Mouse (Mus musculus): Measurements from ENCODE around the gene Adam12.

Gene Adam12

GRCm38 (mm10) chr7:134231378-134232346 lies at the start of gene Adam12:
TSS of gene Adam12 (minus strand) at chr7:134232146.
- DNase-seq (ENCODE audit: low read depth, low spot score) = peak; percentile 11

DNA sequence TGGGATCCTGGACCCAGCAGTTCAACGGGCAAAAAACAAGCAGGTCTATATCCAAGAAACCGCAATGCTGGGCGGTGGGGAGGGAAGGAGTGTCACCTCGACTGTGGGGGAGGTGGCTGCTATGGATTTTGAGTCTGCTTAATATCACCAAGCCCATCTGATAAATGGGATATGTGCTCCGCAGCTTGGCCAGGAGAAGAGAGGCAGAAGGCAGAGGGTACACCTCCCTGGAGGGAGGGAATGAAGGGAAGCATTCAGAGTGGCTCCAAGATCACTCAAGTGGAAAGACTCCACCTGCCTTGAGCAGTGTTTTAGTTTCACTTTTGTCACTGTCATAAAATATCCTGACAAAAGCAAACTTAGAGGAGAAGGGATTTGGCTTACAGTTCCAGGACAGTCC lies 41.0 kb upstream of the Adam12 start:
- no peak for DNase-seq (ENCODE audit: low read depth, low spot score)

DNA sequence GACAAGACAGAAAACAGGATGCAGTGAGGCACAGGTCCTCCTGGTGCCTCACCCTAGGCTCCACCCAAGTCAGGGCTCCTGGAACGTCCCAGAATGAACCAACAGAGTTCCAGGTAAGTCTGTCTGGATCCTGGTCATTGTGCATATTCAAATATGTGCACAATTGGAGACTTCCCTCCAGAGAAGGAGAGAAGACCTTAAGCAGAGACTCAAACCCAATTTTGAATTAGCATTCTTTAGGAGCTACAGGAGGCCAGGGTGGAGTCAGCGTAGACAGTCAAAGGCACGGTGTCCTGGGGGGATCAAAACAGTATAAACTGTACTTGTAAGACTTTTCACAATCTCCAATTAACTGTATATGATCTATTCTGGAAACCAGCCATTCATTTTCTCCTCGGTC lies 40.5 kb upstream of the Adam12 start:
- DNase-seq (ENCODE audit: low read depth, low spot score) = no peak

GRCm38 (mm10) chr7:134265783-134266182 lies 33.8 kb upstream of the Adam12 start:
- no peak for DNase-seq (ENCODE audit: low read depth, low spot score)

- DNase-seq (ENCODE audit: low read depth, low spot score) = peak; percentile 33
These were observed 31.4 kb upstream of the Adam12 start for GRCm38 (mm10) chr7:134263146-134263906.

- no peak for DNase-seq (ENCODE audit: low read depth, low spot score)
These were observed 29.2 kb upstream of the Adam12 start for GRCm38 (mm10) chr7:134261003-134261701.

GRCm38 (mm10) chr7:134250273-134250870 lies 18.4 kb upstream of the Adam12 start:
- no peak for DNase-seq (ENCODE audit: low read depth, low spot score)

GRCm38 (mm10) chr7:134248041-134248440 lies 16.1 kb upstream of the Adam12 start:
- DNase-seq (ENCODE audit: low read depth, low spot score) = no peak

GRCm38 (mm10) chr7:134246624-134247023 lies 14.7 kb upstream of the Adam12 start:
- no peak for DNase-seq (ENCODE audit: low read depth, low spot score)

DNA sequence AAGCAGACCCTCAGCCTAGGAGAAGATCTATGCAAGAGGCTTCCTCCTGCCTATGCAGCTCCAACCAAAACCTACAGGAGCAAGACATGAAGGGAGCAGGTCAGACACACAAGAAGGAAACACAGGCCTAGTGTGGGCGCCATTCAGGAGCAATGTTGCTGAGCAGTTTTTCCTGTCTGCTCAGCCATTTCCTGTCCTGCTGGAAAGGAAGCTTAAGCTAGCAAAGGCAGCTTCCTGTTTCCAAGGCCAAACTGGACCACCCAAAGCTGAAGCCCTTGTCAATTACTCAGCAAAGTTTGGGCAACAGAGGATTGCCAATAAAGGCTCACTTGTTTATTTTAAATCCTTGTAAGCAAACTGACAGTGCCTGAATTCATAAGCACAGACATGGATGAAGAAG lies 10.8 kb upstream of the Adam12 start:
- DNase-seq (ENCODE audit: low read depth, low spot score) = no peak

- DNase-seq (ENCODE audit: low read depth, low spot score) = no peak
These were observed 9.3 kb upstream of the Adam12 start for GRCm38 (mm10) chr7:134241212-134241611.

GRCm38 (mm10) chr7:134240579-134240978 lies 8.6 kb upstream of the Adam12 start:
- DNase-seq (ENCODE audit: low read depth, low spot score) = no peak

- no peak for DNase-seq (ENCODE audit: low read depth, low spot score)
These were observed 6.9 kb upstream of the Adam12 start for GRCm38 (mm10) chr7:134238863-134239262.

GRCm38 (mm10) chr7:134237356-134237755 lies 5.4 kb upstream of the Adam12 start:
- DNase-seq (ENCODE audit: low read depth, low spot score) = no peak

DNA sequence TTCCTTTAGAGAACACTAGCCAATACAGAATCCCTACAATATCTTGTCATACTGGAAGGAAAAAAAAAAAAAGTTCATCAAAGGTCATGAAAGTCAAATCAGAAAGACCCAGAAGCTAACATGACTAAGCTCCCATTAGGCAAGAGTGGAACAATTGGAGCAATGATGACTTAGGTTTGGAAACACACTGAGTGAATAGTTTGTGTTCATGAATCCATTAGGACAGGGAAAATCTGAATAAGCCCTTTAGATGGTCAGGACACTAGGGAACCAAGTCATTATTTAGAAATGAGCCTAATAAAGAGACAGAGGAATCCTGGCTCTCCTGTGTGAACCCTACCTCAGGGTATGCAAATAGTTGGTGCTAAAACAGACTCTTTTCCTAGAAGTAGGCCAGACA lies 4.8 kb upstream of the Adam12 start:
- no peak for DNase-seq (ENCODE audit: low read depth, low spot score)

GRCm38 (mm10) chr7:134235552-134235951 lies 3.6 kb upstream of the Adam12 start:
- DNase-seq (ENCODE audit: low read depth, low spot score) = no peak

- DNase-seq (ENCODE audit: low read depth, low spot score) = no peak
These were observed 1.2 kb downstream of the Adam12 start for GRCm38 (mm10) chr7:134230708-134231107.

DNA sequence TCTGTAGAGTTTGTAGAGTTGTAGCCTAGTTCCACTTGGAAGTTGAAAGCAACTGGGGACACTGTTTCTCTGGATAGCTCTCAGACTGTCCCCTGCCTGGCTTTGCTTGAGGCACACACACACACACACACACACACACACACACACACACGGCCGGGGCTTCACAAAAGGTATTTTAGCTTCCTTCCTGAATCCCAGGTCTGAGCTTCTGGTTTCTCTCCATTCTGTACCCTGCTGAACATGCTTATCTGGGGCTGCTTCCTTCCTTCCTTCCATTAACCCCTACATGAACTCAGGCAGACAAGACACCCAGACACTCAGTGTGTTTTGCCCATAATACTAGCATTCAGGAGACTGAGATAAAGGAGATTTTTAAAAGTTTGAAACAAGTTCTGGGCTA lies 2.0 kb downstream of the Adam12 start:
- no peak for DNase-seq (ENCODE audit: low read depth, low spot score)

- no peak for DNase-seq (ENCODE audit: low read depth, low spot score)
These were observed 4.0 kb downstream of the Adam12 start for GRCm38 (mm10) chr7:134227773-134228455.

GRCm38 (mm10) chr7:134227101-134227500 lies 4.8 kb downstream of the Adam12 start:
- DNase-seq (ENCODE audit: low read depth, low spot score) = no peak

GRCm38 (mm10) chr7:134226231-134226630 lies 5.7 kb downstream of the Adam12 start:
- no peak for DNase-seq (ENCODE audit: low read depth, low spot score)
